Mouse (Mus musculus) liver, adult 2 months (tissue): ENCODE measurements around the gene Usp40. TPM values are rescaled to one million over a fixed set of nuclear protein-coding genes. Genes with fewer than 3 reads are reported as not detected.

Source experiments
- DNase-seq: peaks from one replicate; pipeline ENCODE4 v3.0.0-alpha.2; 2011; ENCODE audit warnings: low read depth, low spot score; ENCODE audit errors: extremely low read depth
- H3K27ac ChIP-seq: fragments of 200-500 bp; replicated peaks from 2 replicates; pipeline ENCODE4 v1.5.1; 2012; ENCODE audit warnings: low read depth, mild to moderate bottlenecking, control low read depth, inconsistent platforms, low read length; ENCODE audit not compliant: insufficient read depth
- H3K27me3 ChIP-seq: fragments of 200-500 bp; 2 replicates; pipeline ENCODE4 v1.6.1; 2012; ENCODE audit warnings: mild to moderate bottlenecking, moderate library complexity, low read length, inconsistent platforms; ENCODE audit not compliant: control insufficient read depth, insufficient read depth
- H3K36me3 ChIP-seq: fragments of 200-500 bp; 2 replicates; pipeline ENCODE4 v1.6.1; 2012; ENCODE audit warnings: low read length, inconsistent platforms; ENCODE audit not compliant: control insufficient read depth, insufficient read depth
- H3K4me1 ChIP-seq: fragments of 200-500 bp; 2 replicates; pipeline ENCODE4 v1.6.1; 2011; ENCODE audit warnings: low read length; ENCODE audit not compliant: control insufficient read depth, insufficient read depth
- H3K4me3 ChIP-seq: fragments of 200-500 bp; 2 replicates; pipeline ENCODE4 v1.5.1; 2011; ENCODE audit warnings: low read depth, mild to moderate bottlenecking, control low read depth, low read length, moderate library complexity; ENCODE audit not compliant: insufficient read depth
- H3K79me2 ChIP-seq: fragments of 200-500 bp; 2 replicates; pipeline ENCODE4 v1.6.1; 2012; ENCODE audit warnings: inconsistent platforms, mild to moderate bottlenecking, low read length, moderate library complexity; ENCODE audit not compliant: control insufficient read depth, insufficient read depth
- H3K9ac ChIP-seq: fragments of 200-500 bp; 2 replicates; pipeline ENCODE4 v1.6.1; 2012; ENCODE audit warnings: low read depth, mild to moderate bottlenecking, control low read depth, inconsistent platforms, low read length
- CTCF ChIP-seq: fragments of 200-500 bp; IDR thresholded peaks from 2 replicates; pipeline ENCODE4 v1.5.1; 2011; ENCODE audit warnings: low read depth, low read length, control low read depth
- POLR2A ChIP-seq: fragments of 200-500 bp; IDR thresholded peaks from 2 replicates; pipeline ENCODE4 v1.6.1; 2011; ENCODE audit warnings: low read length, control low read depth; ENCODE audit not compliant: insufficient read depth; ENCODE audit errors: extremely low read depth
- WGBS: fragments of 180-500 bp; shearing (Covaris S2); methylation state at CpG from one replicate; pipeline ENCODE4 v1.1.7; 2018; 5-methylcytosine and 5-hydroxymethylcytosine counted together
- polyA plus RNA-seq: library from polyadenylated mRNA; depleted of rRNA; stranded (reverse); fragments of >200 nt; gene quantifications from 2 replicates; pipeline ENCODE4 v1.2.3, GENCODE M21; 2012
- total RNA-seq: library from RNA; depleted of rRNA; stranded (reverse); fragments of >200 nt; gene quantifications from 2 replicates; pipeline ENCODE4 v1.2.3, GENCODE M21; 2014

The Usp40 gene
- total and polyA plus RNA-seq, 2 experiments: 8.6 to 29.8 TPM

- Histone ChIP-seq H3K36me3 (peaks cover 30% of the 10 kb centered on the region), H3K4me1 (no peaks in the 10 kb centered on the region), H3K27me3 (no peaks in the 10 kb centered on the region), H3K9ac (no peak overlapping the region), H3K27ac (no peak overlapping the region), H3K4me3 (no peak overlapping the region), H3K79me2 (no peaks in the 10 kb centered on the region)
- 93% methylated on average over 1 of the region's 1 CpGs for WGBS
- no peak for DNase-seq
- TF ChIP-seq POLR2A: no peak
- no peak for TF ChIP-seq CTCF
Observed at GRCm38 (mm10) chr1:87941765-87942164, 66.6 kb downstream of the Usp40 start.

GRCm38 (mm10) chr1:87936516-87936915 is 71.8 kb downstream of the Usp40 start:
- no peak for TF ChIP-seq POLR2A
- TF ChIP-seq CTCF: peak; percentile 55; the same call in 1 of the 2 replicates
- peaks cover 9% of the 10 kb centered on the region for H3K36me3 ChIP-seq
- H3K27me3 ChIP-seq: no peaks in the 10 kb centered on the region
- no peak overlapping the region for H3K4me3 ChIP-seq
- no peak overlapping the region for H3K27ac ChIP-seq
- WGBS: 74% methylated on average over 2 of the region's 2 CpGs
- no peak overlapping the region for H3K9ac ChIP-seq
- H3K79me2 ChIP-seq: no peaks in the 10 kb centered on the region
- H3K4me1 ChIP-seq: no peaks in the 10 kb centered on the region
- peak; percentile 24 for DNase-seq

- no peaks in the 10 kb centered on the region for H3K27me3 ChIP-seq
- H3K79me2 ChIP-seq: no peaks in the 10 kb centered on the region
- no peaks in the 10 kb centered on the region for H3K4me1 ChIP-seq
- H3K4me3 ChIP-seq: no peak overlapping the region
- DNase-seq: no peak
- H3K9ac ChIP-seq: no peak overlapping the region
- WGBS: 87% methylated on average over 7 of the region's 7 CpGs
- H3K27ac ChIP-seq: no peak overlapping the region
- peaks cover 10% of the 10 kb centered on the region for H3K36me3 ChIP-seq
- TF ChIP-seq POLR2A (no peak), CTCF (no peak)
Observed at GRCm38 (mm10) chr1:87936075-87936474, 72.3 kb downstream of the Usp40 start.

- Histone ChIP-seq H3K4me3 (no peak overlapping the region), H3K9ac (no peak overlapping the region), H3K27me3 (no peaks in the 10 kb centered on the region), H3K4me1 (no peaks in the 10 kb centered on the region), H3K27ac (no peak overlapping the region), H3K36me3 (peaks cover 10% of the 10 kb centered on the region), H3K79me2 (no peaks in the 10 kb centered on the region)
- TF ChIP-seq CTCF: no peak
- TF ChIP-seq POLR2A: no peak
- no peak for DNase-seq
- WGBS: 60% methylated on average over 2 of the region's 2 CpGs
Observed at GRCm38 (mm10) chr1:87935546-87935945, 72.8 kb downstream of the Usp40 start.

- H3K9ac ChIP-seq: no peak overlapping the region
- no peaks in the 10 kb centered on the region for H3K4me1 ChIP-seq
- DNase-seq: no peak
- H3K36me3 ChIP-seq: peaks cover 8% of the 10 kb centered on the region
- H3K4me3 ChIP-seq: no peak overlapping the region
- WGBS: 82% methylated on average over 9 of the region's 9 CpGs
- no peaks in the 10 kb centered on the region for H3K27me3 ChIP-seq
- TF ChIP-seq CTCF (no peak), POLR2A (no peak)
- no peak overlapping the region for H3K27ac ChIP-seq
- no peaks in the 10 kb centered on the region for H3K79me2 ChIP-seq
Observed at GRCm38 (mm10) chr1:87935095-87935494, 73.3 kb downstream of the Usp40 start.

GRCm38 (mm10) chr1:87933051-87933450 is 75.3 kb downstream of the Usp40 start:
- Histone ChIP-seq H3K4me1 (no peaks in the 10 kb centered on the region; the same call in 1 of the 2 replicates), H3K36me3 (peaks cover 11% of the 10 kb centered on the region), H3K27ac (no peak overlapping the region), H3K79me2 (no peaks in the 10 kb centered on the region), H3K4me3 (no peak overlapping the region), H3K27me3 (no peaks in the 10 kb centered on the region), H3K9ac (no peak overlapping the region)
- DNase-seq: no peak
- no peak for TF ChIP-seq CTCF
- 85% methylated on average over 5 of the region's 5 CpGs for WGBS
